24 mouse cellular contexts compared by ENCODE assay signal in genomic region chr2:145111615-145112014, GRCm38 (mm10).
"Had no signal": no experiment of that assay in that cellular context is flagged by ENCODE, and none has a peak within 500 bp of the region (broad histone marks: within the 10 kb centered on the region; RNA-seq: fewer than 3 reads in every experiment).

No protein-coding gene starts in this region.

- DNase-seq: gastrocnemius, adult 2 months; gastrocnemius, postnatal 10 days; gastrocnemius, postnatal 25 days; heart, adult 18-20 months; heart, postnatal 10 days; heart, postnatal 4 days; kidney, adult 18-20 months; kidney, adult 8-10 months; kidney, postnatal 14 days; kidney, postnatal 4 days; liver had no signal

- H3K27ac ChIP-seq: gastrocnemius, adult 2 months; heart, embryonic 10.5 days; hindbrain, embryonic 10.5 days; hindbrain, embryonic 12.5 days; hindbrain, embryonic 14.5 days; intestine, embryonic 15.5 days; layer of hippocampus, adult 2 months; left cerebral cortex, adult 2 months; limb, embryonic 10.5 days; limb, embryonic 12.5 days had no signal

- H3K4me3 ChIP-seq: gastrocnemius, adult 2 months; heart, embryonic 10.5 days; heart, embryonic 12.5 days; hindbrain, embryonic 10.5 days; hindbrain, embryonic 12.5 days; intestine, embryonic 15.5 days; layer of hippocampus, adult 2 months; left cerebral cortex, adult 2 months; limb, embryonic 10.5 days; limb, embryonic 12.5 days had no signal

- H3K36me3 ChIP-seq: heart, embryonic 10.5 days; heart, embryonic 12.5 days; hindbrain, embryonic 10.5 days; hindbrain, embryonic 12.5 days; intestine, embryonic 15.5 days; limb, embryonic 10.5 days; limb, embryonic 12.5 days had no signal

- H3K4me2 ChIP-seq: heart, embryonic 12.5 days; hindbrain, embryonic 12.5 days; hindbrain, embryonic 14.5 days; intestine, embryonic 15.5 days; limb, embryonic 12.5 days had no signal

- H3K9me3 ChIP-seq: heart, embryonic 10.5 days; heart, embryonic 12.5 days; hindbrain, embryonic 10.5 days; hindbrain, embryonic 12.5 days; intestine, embryonic 15.5 days; limb, embryonic 10.5 days; limb, embryonic 12.5 days had no signal

- ATAC-seq: hindbrain, embryonic 16.5 days; inflammation-experienced regulatory T-cells, adult 6 months; intestine, embryonic 15.5 days; intestine, postnatal 0 days had no signal

- H3K27me3 ChIP-seq: heart, embryonic 12.5 days; hindbrain, embryonic 12.5 days; intestine, embryonic 15.5 days; limb, embryonic 12.5 days had no signal

- H3K4me1 ChIP-seq: heart, embryonic 10.5 days; heart, embryonic 12.5 days; hindbrain, embryonic 10.5 days; hindbrain, embryonic 12.5 days; intestine, embryonic 15.5 days; limb, embryonic 10.5 days; limb, embryonic 12.5 days had no signal

- H3K9ac ChIP-seq: heart, embryonic 12.5 days; hindbrain, embryonic 12.5 days; hindbrain, embryonic 14.5 days; intestine, embryonic 15.5 days; limb, embryonic 12.5 days had no signal
